Mouse (Mus musculus) hindbrain, embryonic 14.5 days (tissue): Measurements from ENCODE around the gene Ttll4. TPM values are rescaled to one million over a fixed set of nuclear protein-coding genes. Genes with fewer than 3 reads are reported as not detected.

Experiments
- ATAC-seq: fragments of 200-750 bp; cut with Nextera tagmentation; 2 replicates; pipeline ENCODE4 v1.8.0; 2017; ENCODE audit warnings: moderate number of reproducible peaks, mild to moderate bottlenecking, moderate TSS enrichment, moderate library complexity; ENCODE audit not compliant: low FRiP score
- DNase-seq: peaks from one replicate; pipeline ENCODE4 v3.0.0-alpha.2; 2015; ENCODE audit warnings: low spot score
- H3K27ac ChIP-seq: fragments of 300-500 bp; sonication (generic); 2 replicates; pipeline ENCODE4 v1.5.1; 2014; ENCODE audit warnings: mild to moderate bottlenecking, moderate library complexity
- H3K27me3 ChIP-seq: fragments of 300-500 bp; sonication (generic); 2 replicates; pipeline ENCODE4 v1.6.1; 2014; ENCODE audit warnings: mild to moderate bottlenecking, low read length, mixed read lengths; ENCODE audit not compliant: control insufficient read depth, insufficient read depth
- H3K36me3 ChIP-seq: fragments of 300-500 bp; sonication (generic); replicated peaks from 2 replicates; pipeline ENCODE4 v1.6.1; 2014; ENCODE audit not compliant: control insufficient read depth, insufficient read depth
- H3K4me1 ChIP-seq: fragments of 300-500 bp; sonication (generic); replicated peaks from 2 replicates; pipeline ENCODE4 v1.6.1; 2014; ENCODE audit warnings: antibody characterized with exemption, low read length, mixed read lengths; ENCODE audit not compliant: control insufficient read depth, insufficient read depth
- H3K4me2 ChIP-seq: fragments of 300-500 bp; sonication (generic); replicated peaks from 2 replicates; pipeline ENCODE4 v1.6.1; 2014; ENCODE audit warnings: mild to moderate bottlenecking, moderate library complexity
- H3K4me3 ChIP-seq: fragments of 300-500 bp; sonication (generic); replicated peaks from 2 replicates; pipeline ENCODE4 v1.5.1; 2014; ENCODE audit warnings: mild to moderate bottlenecking, low read length
- H3K9ac ChIP-seq: fragments of 300-500 bp; sonication (generic); 2 replicates; pipeline ENCODE4 v1.6.1; 2014
- H3K9me3 ChIP-seq: fragments of 300-500 bp; sonication (generic); 2 replicates; pipeline ENCODE4 v1.6.1; 2016; ENCODE audit warnings: low read length; ENCODE audit not compliant: control insufficient read depth
- WGBS: fragments of 180-500 bp; shearing (Covaris S2); extraction: QIAGEN DNeasy Blood & Tissue Kit; methylation state at CpG from one replicate; pipeline ENCODE4 v1.1.7; 2014; 5-methylcytosine and 5-hydroxymethylcytosine counted together
- polyA plus RNA-seq: library from polyadenylated mRNA; unstranded; fragments of >200 nt; fragmentation: Nextera tagmentation; extraction: Ambion mirVana; gene quantifications from 2 replicates; pipeline ENCODE4 v1.2.1, GENCODE M21; 2014

The Ttll4 gene
- polyA plus RNA-seq, 1 experiment from 2014 or later, result 14.7 TPM

DNA sequence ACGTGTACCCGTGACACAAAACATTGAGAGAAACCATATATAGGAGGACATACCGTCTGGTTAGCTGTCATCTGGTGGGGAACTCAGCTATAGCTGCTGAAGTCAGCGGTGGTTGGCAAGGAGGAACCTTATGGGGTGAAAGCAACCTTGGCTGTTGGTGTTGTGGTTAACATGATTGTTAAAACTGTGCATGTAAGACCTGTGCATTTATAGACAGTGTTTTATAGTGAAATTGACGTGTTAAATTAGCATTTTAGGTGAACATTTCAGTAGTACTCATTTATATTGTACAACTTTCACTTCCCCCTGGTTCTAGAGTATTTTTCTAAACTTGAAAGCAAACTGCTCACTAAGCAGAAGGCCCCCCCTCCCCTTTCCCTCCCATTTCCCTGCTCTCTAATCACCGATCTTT is 40.6 kb downstream of the Ttll4 start:
- H3K4me3 ChIP-seq, result no peak overlapping the region
- no peak overlapping the region for H3K4me2 ChIP-seq
- H3K9ac ChIP-seq, result no peak overlapping the region
- H3K27me3 ChIP-seq, result no peaks in the 10 kb centered on the region
- no peaks in the 10 kb centered on the region for H3K4me1 ChIP-seq
- WGBS, result 89% methylated on average over 6 of the region's 6 CpGs
- H3K36me3 ChIP-seq, result peaks cover 38% of the 10 kb centered on the region
- no peak overlapping the region for H3K27ac ChIP-seq
- no peak for ATAC-seq
- no peaks in the 10 kb centered on the region for H3K9me3 ChIP-seq
- no peak for DNase-seq

DNA sequence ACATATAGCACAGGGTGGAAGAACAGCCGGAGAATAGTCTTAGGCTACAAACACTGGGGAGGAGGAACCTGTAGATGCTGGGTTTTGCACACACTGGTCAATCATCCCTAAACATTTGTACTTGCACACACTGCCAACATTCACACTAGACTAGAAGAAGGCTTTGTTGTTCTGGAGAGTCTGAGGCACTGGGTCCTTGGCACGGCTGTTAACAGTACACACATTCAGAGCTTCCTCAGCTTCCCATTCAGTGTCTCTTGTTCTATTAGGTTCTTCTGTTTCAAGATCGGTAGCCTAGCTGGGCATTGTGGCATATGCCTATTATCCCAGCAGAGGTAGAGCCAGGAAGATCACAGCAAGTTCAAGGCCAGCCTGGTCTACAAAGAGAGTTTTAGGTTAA is 42.6 kb downstream of the Ttll4 start:
- Histone ChIP-seq H3K4me1 (no peaks in the 10 kb centered on the region), H3K4me2 (no peak overlapping the region), H3K4me3 (no peak overlapping the region), H3K9ac (no peak overlapping the region), H3K9me3 (no peaks in the 10 kb centered on the region), H3K27me3 (no peaks in the 10 kb centered on the region), H3K27ac (no peak overlapping the region), H3K36me3 (peaks cover 18% of the 10 kb centered on the region)
- no peak for DNase-seq
- 82% methylated on average over 3 of the region's 3 CpGs for WGBS
- no peak for ATAC-seq

DNA sequence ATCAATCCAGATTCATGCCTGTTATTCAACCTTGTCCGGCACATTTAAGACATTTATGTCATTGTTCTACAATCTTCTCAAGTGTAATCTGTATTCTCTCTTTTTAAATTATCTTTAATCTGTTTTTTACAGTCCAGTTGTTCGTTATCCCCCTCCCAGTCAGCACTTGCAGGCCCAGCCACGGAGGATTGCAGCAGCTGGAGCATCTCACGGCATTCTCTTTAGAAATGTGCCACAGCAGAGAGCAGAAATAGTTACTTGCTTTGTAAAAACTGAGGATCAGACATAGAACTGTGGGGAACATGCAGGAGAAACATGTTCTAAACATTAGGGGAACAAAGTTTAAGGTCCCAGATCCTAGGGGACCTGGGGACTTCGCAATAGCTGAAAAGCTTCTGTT is 43.5 kb downstream of the Ttll4 start:
- Histone ChIP-seq H3K4me3 (no peak overlapping the region), H3K27ac (no peak overlapping the region), H3K9ac (no peak overlapping the region), H3K4me1 (no peaks in the 10 kb centered on the region), H3K27me3 (no peaks in the 10 kb centered on the region), H3K36me3 (0 out of 2 replicates have a peak, but pooled peaks cover 10% of the 10 kb centered on the region), H3K9me3 (no peaks in the 10 kb centered on the region), H3K4me2 (no peak overlapping the region)
- 88% methylated on average over 5 of the region's 5 CpGs for WGBS
- no peak for ATAC-seq
- no peak for DNase-seq

DNA sequence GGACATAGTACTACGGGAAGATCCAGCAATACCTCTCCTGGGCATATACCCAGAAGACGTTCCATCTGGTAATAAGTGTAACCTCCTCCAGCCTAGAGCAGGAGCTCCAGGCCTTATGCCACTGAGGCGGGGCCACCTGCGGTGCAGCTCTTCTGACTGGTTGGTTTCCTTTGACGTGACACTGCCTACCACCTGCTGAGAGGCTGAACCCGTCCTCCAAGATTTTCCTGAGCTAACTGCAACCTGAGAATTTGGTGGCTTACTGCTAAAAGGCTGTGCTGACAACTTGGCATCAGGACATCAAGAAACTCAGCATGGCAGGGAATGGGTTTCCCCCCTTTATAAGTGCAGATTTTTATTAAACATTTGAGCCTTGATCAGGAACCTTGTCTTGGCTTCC is 48.0 kb downstream of the Ttll4 start:
- DNase-seq (no peak), ATAC-seq (no peak)
- 39% methylated on average over 6 of the region's 6 CpGs for WGBS
- no peak overlapping the region for H3K9ac ChIP-seq
- no peak overlapping the region for H3K4me3 ChIP-seq
- peaks cover 13% of the 10 kb centered on the region for H3K4me1 ChIP-seq
- H3K4me2 ChIP-seq, result no peak overlapping the region
- H3K36me3 ChIP-seq, result 0 out of 2 replicates have a peak, but pooled peaks cover 4% of the 10 kb centered on the region
- H3K27ac ChIP-seq, result no peak overlapping the region
- peaks cover 18% of the 10 kb centered on the region; the same call in 1 of the 2 replicates for H3K27me3 ChIP-seq
- no peaks in the 10 kb centered on the region for H3K9me3 ChIP-seq

DNA sequence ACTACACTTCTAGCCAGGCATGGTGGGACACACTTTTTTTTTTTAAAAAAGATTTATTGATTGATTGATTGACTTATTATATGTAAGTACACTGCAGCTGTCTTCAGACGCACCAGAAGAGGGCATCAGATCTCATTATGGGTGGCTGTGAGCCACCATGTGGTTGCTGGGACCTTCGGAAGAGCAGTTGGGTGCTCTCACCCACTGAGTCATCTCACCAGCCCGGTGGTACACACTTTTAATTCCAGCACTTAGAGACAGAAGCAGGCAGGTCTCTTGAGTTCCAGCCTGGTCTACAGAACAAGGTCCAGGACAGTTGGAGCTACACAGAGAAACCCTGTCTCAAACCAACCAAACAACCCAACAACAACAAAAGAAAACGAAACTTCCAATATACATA is 50.5 kb downstream of the Ttll4 start:
- Histone ChIP-seq H3K27ac (no peak overlapping the region), H3K4me1 (peaks cover 13% of the 10 kb centered on the region), H3K9me3 (no peaks in the 10 kb centered on the region), H3K9ac (no peak overlapping the region), H3K36me3 (no peaks in the 10 kb centered on the region), H3K4me3 (no peak overlapping the region), H3K27me3 (peaks cover 18% of the 10 kb centered on the region; the same call in 1 of the 2 replicates), H3K4me2 (no peak overlapping the region)
- no peak for DNase-seq
- ATAC-seq, result no peak
- 79% methylated on average over 4 of the region's 4 CpGs for WGBS

DNA sequence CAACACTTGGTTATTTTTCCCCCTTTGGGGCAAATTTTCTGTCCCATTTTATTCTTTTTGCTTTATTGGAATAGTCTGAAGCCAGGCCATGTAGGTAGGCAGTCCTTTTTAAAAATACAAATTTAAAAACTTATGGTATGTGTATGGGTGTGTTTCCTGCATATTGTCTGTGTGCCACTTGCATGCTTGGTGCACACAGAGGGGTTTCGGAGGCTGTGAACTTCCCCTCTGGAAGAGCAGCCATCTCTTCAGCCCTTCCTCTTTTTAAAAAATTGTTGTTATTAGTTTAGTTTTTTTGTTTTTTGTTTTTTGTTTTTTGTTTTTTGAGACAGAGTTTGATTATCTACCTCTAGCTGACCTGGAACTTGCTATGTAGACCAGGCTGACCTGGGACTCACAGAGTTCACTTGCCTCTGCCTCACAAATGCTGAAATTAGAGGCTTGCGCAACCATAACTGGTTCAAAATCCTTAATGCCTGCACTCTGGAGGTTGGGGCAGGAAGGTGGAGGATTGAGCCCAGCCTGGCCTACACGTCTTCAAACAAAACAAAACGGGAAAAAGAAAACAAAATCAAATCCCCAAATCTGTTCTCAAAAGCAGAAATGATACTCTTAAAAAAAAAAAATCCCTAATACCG is 51.0 kb downstream of the Ttll4 start:
- WGBS, result 39% methylated on average over 5 of the region's 5 CpGs
- H3K4me3 ChIP-seq, result peak overlapping the region; percentile 38; the same call in 1 of the 2 replicates
- H3K27me3 ChIP-seq, result peaks cover 18% of the 10 kb centered on the region; the same call in 1 of the 2 replicates
- peak overlapping the region; percentile 84 for H3K4me2 ChIP-seq
- no peaks in the 10 kb centered on the region for H3K36me3 ChIP-seq
- no peak overlapping the region for H3K9ac ChIP-seq
- ATAC-seq (no peak), DNase-seq (no peak)
- no peaks in the 10 kb centered on the region for H3K9me3 ChIP-seq
- peaks cover 13% of the 10 kb centered on the region for H3K4me1 ChIP-seq
- no peak overlapping the region for H3K27ac ChIP-seq

DNA sequence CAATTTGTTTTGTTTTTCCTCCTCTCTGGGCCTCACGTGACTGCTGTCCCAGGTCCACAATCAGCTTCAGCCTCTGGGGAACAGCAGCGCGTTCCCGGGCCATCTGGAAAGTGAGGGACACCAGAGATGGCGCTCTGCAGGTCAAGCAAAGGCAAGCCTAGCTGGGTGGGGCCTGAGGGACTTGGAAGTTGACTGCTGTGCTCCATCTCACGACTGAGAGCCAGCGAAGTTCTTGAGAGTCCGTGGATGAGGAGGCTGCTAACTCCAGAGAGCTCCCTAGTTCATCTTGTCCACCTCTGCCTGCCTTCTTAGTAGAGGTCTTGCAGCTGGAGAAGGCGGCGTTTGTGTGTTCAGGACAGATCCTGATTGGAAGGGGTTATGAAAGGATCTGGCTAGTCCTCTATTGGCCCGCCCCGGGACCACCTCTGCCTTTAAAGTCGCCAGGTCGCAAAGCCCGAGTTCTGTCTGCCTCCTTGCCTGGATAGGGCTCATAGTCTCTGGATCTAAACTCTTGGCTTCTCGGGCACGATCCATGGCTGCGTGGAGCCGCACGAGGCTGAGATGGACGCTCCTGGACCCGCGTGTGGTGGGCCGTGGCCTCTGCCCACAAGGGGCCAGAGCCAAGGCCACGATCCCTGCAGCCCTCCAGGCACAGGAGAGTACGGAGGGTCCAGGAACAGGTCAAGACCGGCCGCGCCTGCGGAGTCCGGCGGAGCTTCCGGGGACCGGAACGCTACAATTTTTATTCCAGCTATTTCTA is 51.7 kb downstream of the Ttll4 start, which contains the start of gene Cyp27a1:
Gene Cyp27a1, plus strand, starts transcription at position 476 of the 760 bp plus-strand sequence.
- H3K4me3 ChIP-seq, result peak within 1 kb of the TSS; percentile 38
- peaks cover 18% of the 10 kb centered on the region; the same call in 1 of the 2 replicates for H3K27me3 ChIP-seq
- H3K27ac ChIP-seq, result no peak within 1 kb of the TSS
- WGBS, result 5% methylated on average over 35 of the region's 35 CpGs
- ATAC-seq, result peak; percentile 34; the same call in 1 of the 2 replicates
- no peak for DNase-seq
- peak within 1 kb of the TSS; percentile 55 for H3K9ac ChIP-seq
- peak within 1 kb of the TSS; percentile 84 for H3K4me2 ChIP-seq
- H3K36me3 ChIP-seq, result no peaks in the 10 kb centered on the region
- H3K4me1 ChIP-seq, result peaks cover 13% of the 10 kb centered on the region
- no peaks in the 10 kb centered on the region for H3K9me3 ChIP-seq

DNA sequence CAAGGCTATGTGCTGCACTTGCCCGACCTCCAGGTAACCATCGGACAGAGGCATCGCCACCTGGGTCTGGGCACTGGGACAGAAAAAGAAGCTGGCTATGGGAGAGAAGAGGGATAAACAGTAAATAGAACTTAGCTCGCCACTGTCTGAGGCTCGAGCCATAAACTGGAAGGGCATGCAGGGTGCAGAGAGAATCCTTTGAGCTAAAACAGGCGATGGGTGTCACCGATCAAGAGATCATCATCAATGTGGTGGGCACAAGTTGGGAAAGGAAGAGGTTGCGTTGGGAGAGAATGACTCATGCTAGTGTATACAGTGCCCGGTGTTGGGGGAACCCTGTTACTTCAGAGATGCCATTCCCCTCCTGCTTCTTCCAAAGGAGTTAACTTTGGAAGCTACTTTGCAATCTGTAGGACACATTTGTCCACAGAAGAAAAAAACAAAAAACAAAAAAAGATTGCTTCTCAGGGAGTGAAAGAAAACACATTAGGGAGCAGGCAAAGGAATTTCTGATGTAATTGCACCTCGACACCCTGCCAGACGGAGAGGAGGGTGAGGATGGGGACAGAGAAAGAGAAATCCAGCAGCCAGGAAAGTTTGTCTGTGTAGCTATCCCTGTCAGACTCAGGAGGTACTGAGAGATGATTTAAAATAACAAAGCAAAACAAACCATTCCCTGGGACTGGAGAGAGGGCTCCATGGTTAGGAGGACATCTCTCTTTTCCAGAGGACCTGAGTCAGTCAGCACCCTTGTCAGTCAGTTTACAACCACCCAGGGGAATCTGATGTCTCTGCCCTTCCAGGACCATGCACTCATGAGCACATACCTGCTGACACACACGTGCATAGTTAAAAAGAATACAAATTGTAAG is 52.5 kb downstream of the Ttll4 start:
- WGBS, result 33% methylated on average over 12 of the region's 12 CpGs

DNA sequence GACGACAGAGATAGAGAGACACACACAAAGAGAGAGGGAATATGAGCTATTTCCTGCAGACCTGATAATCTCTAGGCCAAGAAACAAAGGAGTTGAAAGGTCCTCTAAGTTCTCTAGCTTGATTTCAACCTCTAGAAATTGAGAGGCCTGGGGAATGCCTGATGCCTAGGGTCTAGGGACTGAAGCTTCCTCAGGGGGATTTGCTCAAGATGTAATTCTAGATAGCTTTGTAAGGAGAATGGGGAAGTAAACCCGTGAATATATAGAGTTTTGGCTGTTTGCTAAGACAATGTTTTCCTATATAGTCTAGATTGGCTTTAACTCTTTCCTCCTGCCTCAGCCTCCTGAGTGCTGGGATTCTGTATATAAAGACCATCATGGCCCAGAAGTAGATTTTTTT is 53.4 kb downstream of the Ttll4 start:
- no peaks in the 10 kb centered on the region for H3K36me3 ChIP-seq
- no peak overlapping the region for H3K4me3 ChIP-seq
- H3K9me3 ChIP-seq, result no peaks in the 10 kb centered on the region
- DNase-seq, result no peak
- no peak overlapping the region for H3K4me2 ChIP-seq
- H3K27ac ChIP-seq, result no peak overlapping the region
- peaks cover 13% of the 10 kb centered on the region for H3K4me1 ChIP-seq
- WGBS, result 71% methylated on average over 2 of the region's 2 CpGs
- H3K27me3 ChIP-seq, result peaks cover 18% of the 10 kb centered on the region; the same call in 1 of the 2 replicates
- H3K9ac ChIP-seq, result no peak overlapping the region
- no peak for ATAC-seq

More for the DNA sequence above, 52.5 kb downstream of the Ttll4 start:
- H3K4me2 ChIP-seq, result peak overlapping the region; percentile 84
- H3K4me1 ChIP-seq, result peaks cover 13% of the 10 kb centered on the region
- no peaks in the 10 kb centered on the region for H3K36me3 ChIP-seq
- no peaks in the 10 kb centered on the region for H3K9me3 ChIP-seq
- H3K27ac ChIP-seq, result no peak overlapping the region
- peaks cover 18% of the 10 kb centered on the region; the same call in 1 of the 2 replicates for H3K27me3 ChIP-seq
- H3K9ac ChIP-seq, result peak overlapping the region; percentile 55
- no peak for DNase-seq
- no peak for ATAC-seq
- H3K4me3 ChIP-seq, result peak overlapping the region; percentile 38
